Mouse (Mus musculus): ENCODE measurements around the gene Cbx1.

DNA sequence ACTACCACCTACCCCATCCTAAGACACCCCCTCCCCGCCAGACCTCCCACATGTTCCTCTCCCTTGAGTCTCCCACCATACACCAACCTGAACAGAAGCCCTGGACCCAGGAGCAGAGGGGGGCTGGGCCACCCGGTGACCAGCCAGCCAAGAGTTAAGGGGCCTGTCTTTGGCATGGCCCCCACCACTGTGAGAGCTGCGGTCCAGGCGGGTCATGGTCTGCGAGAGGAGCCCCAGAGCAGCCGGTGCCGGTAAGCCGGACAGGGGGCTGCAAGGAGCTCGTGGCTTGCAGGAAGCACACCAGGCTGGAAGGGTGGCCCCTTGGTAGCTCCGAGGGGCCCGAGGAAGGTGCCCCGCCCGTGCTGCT lies 34.5 kb downstream of the Cbx1 start:
- TF ChIP-seq TAL1 (IDR thresholded peaks at IDR 0.05; ENCODE audit: low read length) = no peak
- no peak for TF ChIP-seq GATA1 (IDR thresholded peaks at IDR 0.05; ENCODE audit: low read length)

All from erythroblast, embryonic 14.5 days (primary cell).